Mouse (Mus musculus) liver, embryonic 13.5 days (tissue): ENCODE data around the gene Fam111a. TPM values are rescaled to one million over a fixed set of nuclear protein-coding genes. Genes with fewer than 3 reads are reported as not detected.

Experiments used
- ATAC-seq: fragments of 200-750 bp; cut with Nextera tagmentation; 2 replicates; pipeline ENCODE4 v1.8.0; 2017; ENCODE audit warnings: low read depth, mild to moderate bottlenecking, moderate number of reproducible peaks, moderate library complexity
- DNase-seq: peaks from one replicate; pipeline ENCODE4 v3.0.0; 2022
- H3K27ac ChIP-seq: fragments of 300-500 bp; sonication (generic); 2 replicates; pipeline ENCODE4 v1.5.1; 2015; ENCODE audit warnings: moderate library complexity, mild to moderate bottlenecking, inconsistent platforms
- H3K27me3 ChIP-seq: fragments of 300-500 bp; sonication (generic); 2 replicates; pipeline ENCODE4 v1.6.1; 2015; ENCODE audit warnings: mild to moderate bottlenecking, inconsistent platforms
- H3K36me3 ChIP-seq: fragments of 300-500 bp; sonication (generic); 2 replicates; pipeline ENCODE4 v1.6.1; 2015; ENCODE audit warnings: mild to moderate bottlenecking, inconsistent platforms
- H3K4me1 ChIP-seq: fragments of 300-500 bp; sonication (generic); replicated peaks from 2 replicates; pipeline ENCODE4 v1.6.1; 2015; ENCODE audit warnings: inconsistent platforms
- H3K4me2 ChIP-seq: fragments of 300-500 bp; sonication (generic); 2 replicates; pipeline ENCODE4 v1.6.1; 2015; ENCODE audit warnings: inconsistent platforms, mild to moderate bottlenecking, moderate library complexity
- H3K4me3 ChIP-seq: fragments of 300-500 bp; sonication (generic); replicated peaks from 2 replicates; pipeline ENCODE4 v1.5.1; 2015; ENCODE audit warnings: mild to moderate bottlenecking, inconsistent platforms
- H3K9ac ChIP-seq: fragments of 300-500 bp; sonication (generic); 2 replicates; pipeline ENCODE4 v1.6.1; 2015; ENCODE audit warnings: mild to moderate bottlenecking, inconsistent platforms
- H3K9me3 ChIP-seq: fragments of 300-500 bp; sonication (generic); replicated peaks from 2 replicates; pipeline ENCODE4 v1.6.1; 2016; ENCODE audit warnings: inconsistent platforms
- WGBS: fragments of 180-500 bp; shearing (Covaris S2); methylation state at CpG from one replicate; pipeline ENCODE4 v1.1.7; 2015; ENCODE audit not compliant: insufficient replicate concordance; 5-methylcytosine and 5-hydroxymethylcytosine counted together
- polyA plus RNA-seq: library from polyadenylated mRNA; unstranded; fragments of >200 nt; fragmentation: Nextera tagmentation; extraction: Ambion mirVana; gene quantifications from 2 replicates; pipeline ENCODE4 v1.2.1, GENCODE M21; 2015

The Fam111a gene
- polyA plus RNA-seq, 1 experiment from 2014 or later, result 29.6 TPM

DNA sequence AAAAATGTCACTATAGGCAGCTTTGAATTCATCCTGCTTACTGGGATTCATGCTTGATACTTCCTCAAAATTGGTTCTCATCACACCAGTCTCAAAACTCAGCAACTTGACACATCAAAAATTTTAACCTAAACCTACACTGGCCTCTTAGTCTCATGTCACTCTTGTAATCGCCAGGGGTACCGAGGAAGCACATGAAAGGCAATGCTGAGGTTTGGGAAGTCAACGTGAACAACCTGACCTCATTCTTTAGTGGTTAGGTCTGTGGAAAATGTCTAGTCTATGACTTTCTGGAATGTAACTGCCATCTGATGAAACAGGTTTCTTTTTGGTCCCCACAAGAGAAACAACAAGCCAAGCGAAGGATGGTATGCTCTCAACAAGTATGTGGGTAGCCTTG, 89.4 kb downstream of the Fam111a start:
- Histone ChIP-seq H3K9me3 (no peaks in the 10 kb centered on the region), H3K27me3 (no peaks in the 10 kb centered on the region), H3K4me3 (no peak overlapping the region), H3K36me3 (no peaks in the 10 kb centered on the region), H3K4me1 (no peaks in the 10 kb centered on the region), H3K9ac (no peak overlapping the region), H3K27ac (no peak overlapping the region), H3K4me2 (no peak overlapping the region)
- ATAC-seq (no peak), DNase-seq (no peak)
- WGBS, result 69% methylated on average over 4 of the region's 4 CpGs

DNA sequence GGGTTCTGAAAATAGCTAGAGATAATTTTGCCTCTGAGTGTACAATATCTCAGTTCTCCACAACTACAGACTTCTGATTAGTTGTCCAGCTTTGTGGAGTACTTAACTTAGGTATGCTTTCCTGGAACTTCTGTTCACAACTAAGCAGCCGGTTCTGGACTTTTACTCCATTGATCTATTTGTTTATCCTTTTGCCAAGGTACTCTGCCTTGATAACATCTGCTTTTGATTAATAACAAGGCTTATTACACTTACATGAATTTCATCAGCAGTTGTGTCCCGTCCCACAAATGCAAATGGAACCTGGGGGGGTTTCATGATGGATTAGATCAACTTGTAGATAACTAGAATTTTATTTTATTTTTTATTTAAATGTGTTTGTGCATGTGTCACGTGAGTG, 91.3 kb downstream of the Fam111a start:
- WGBS, result 42% methylated on average over 3 of the region's 3 CpGs

DNA sequence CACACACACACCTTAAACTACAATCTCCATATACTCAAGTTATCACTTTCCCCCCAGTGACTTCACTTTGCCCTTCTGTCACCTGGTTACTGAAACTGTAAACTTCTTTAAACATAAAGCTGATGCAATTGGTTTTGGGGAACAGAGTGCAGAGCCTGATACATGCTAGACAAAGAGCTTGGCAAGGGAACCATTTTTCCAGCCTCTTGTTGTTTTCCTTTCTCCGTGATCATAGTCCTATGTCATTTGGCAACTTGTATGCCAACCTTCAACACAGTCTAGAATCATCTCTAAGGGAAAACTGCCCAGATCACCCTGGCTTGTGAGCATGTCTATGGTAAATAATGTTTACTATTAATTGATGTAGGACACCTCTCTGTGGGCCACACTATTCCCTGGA, 92.5 kb downstream of the Fam111a start:
- DNase-seq (no peak), ATAC-seq (no peak)
- no peak overlapping the region for H3K4me2 ChIP-seq
- no peak overlapping the region for H3K27ac ChIP-seq
- H3K9me3 ChIP-seq, result no peaks in the 10 kb centered on the region
- 53% methylated on average over 1 of the region's 1 CpGs for WGBS
- no peaks in the 10 kb centered on the region for H3K4me1 ChIP-seq
- no peaks in the 10 kb centered on the region for H3K27me3 ChIP-seq
- H3K4me3 ChIP-seq, result no peak overlapping the region
- H3K36me3 ChIP-seq, result no peaks in the 10 kb centered on the region
- no peak overlapping the region for H3K9ac ChIP-seq

More for the DNA sequence above, 91.3 kb downstream of the Fam111a start:
- H3K27ac ChIP-seq, result no peak overlapping the region
- ATAC-seq (no peak), DNase-seq (no peak)
- no peaks in the 10 kb centered on the region for H3K27me3 ChIP-seq
- no peaks in the 10 kb centered on the region for H3K9me3 ChIP-seq
- no peak overlapping the region for H3K9ac ChIP-seq
- H3K4me3 ChIP-seq, result no peak overlapping the region
- no peak overlapping the region for H3K4me2 ChIP-seq
- no peaks in the 10 kb centered on the region for H3K36me3 ChIP-seq
- no peaks in the 10 kb centered on the region for H3K4me1 ChIP-seq

Other genes starting within 250 kb of the Fam111a start
- gene Olfr1436, start 246.6 kb upstream of the Fam111a start, polyA plus RNA-seq, result not detected in 2 replicates
- not detected in 2 replicates for gene Olfr1437, start 220.6 kb upstream of the Fam111a start, polyA plus RNA-seq
- not detected in 2 replicates for gene Olfr1438-ps1, start 209.8 kb upstream of the Fam111a start, polyA plus RNA-seq
- gene Olfr1440, start 158.5 kb upstream of the Fam111a start, polyA plus RNA-seq, result not detected in 2 replicates
- not detected in 2 replicates for gene Olfr1441, start 128.3 kb upstream of the Fam111a start, polyA plus RNA-seq
- gene Pfpl, start 117.8 kb upstream of the Fam111a start, polyA plus RNA-seq, result not detected in 2 replicates
- 1.0 TPM in 2 replicates for gene Mpeg1, start 85.0 kb upstream of the Fam111a start, polyA plus RNA-seq
- gene Dtx4, start 44.3 kb upstream of the Fam111a start, polyA plus RNA-seq, result 1.6 and 1.9 TPM in 2 replicates
- 1.5 and 1.8 TPM in 2 replicates for gene Gm4952, start 54.2 kb downstream of the Fam111a start, polyA plus RNA-seq
- gene Glyat, start 87.6 kb downstream of the Fam111a start, polyA plus RNA-seq, result 0.16 and 0.23 TPM in 2 replicates
- not detected in 2 replicates for gene Olfr1442, start 124.7 kb downstream of the Fam111a start, polyA plus RNA-seq
- not detected in 2 replicates for gene Olfr1443, start 132.4 kb downstream of the Fam111a start, polyA plus RNA-seq
- gene Keg1, start 150.0 kb downstream of the Fam111a start, polyA plus RNA-seq, result 1.5 and 1.7 TPM in 2 replicates
- 0.69 and 0.81 TPM in 2 replicates for gene Cntf, start 219.9 kb downstream of the Fam111a start, polyA plus RNA-seq